Mouse (Mus musculus) C2C12 (cell line): ENCODE results near the gene Daw1. TPM values are rescaled to one million over a fixed set of nuclear protein-coding genes. Genes with fewer than 3 reads are reported as not detected.

Source experiments
- H3K27me3 ChIP-seq: one replicate; pipeline ENCODE4 v1.6.1; 2011; ENCODE audit not compliant: control insufficient read depth, insufficient read depth, insufficient read length
- H3K36me3 ChIP-seq: one replicate; pipeline ENCODE4 v1.6.1; 2011; ENCODE audit not compliant: control insufficient read depth, insufficient read depth
- H3K4me3 ChIP-seq: one replicate; pipeline ENCODE4 v1.5.1; 2011; ENCODE audit warnings: mild to moderate bottlenecking, control low read depth; ENCODE audit not compliant: poor library complexity, insufficient read depth, severe bottlenecking
- H3K79me2 ChIP-seq: one replicate; pipeline ENCODE4 v1.6.1; 2011; ENCODE audit not compliant: control insufficient read depth, insufficient read depth
- H3K79me3 ChIP-seq: one replicate; pipeline ENCODE4 v1.6.1; 2011; ENCODE audit warnings: low read depth, control low read depth
- H3ac ChIP-seq: one replicate; pipeline ENCODE3; 2011; ENCODE audit warnings: low read depth; ENCODE audit not compliant: control insufficient read depth, insufficient read length
- CEBPB ChIP-seq: IDR thresholded peaks from one replicate; pipeline ENCODE4 v1.6.1; 2011; ENCODE audit warnings: low read depth, mild to moderate bottlenecking, control low read depth, moderate library complexity
- CTCF ChIP-seq: IDR thresholded peaks from one replicate; pipeline ENCODE4 v1.5.1; 2011; ENCODE audit not compliant: control insufficient read depth, insufficient read depth, insufficient read length
- FOSL1 ChIP-seq: IDR thresholded peaks from one replicate; pipeline ENCODE4 v1.8.0; 2011; ENCODE audit warnings: mild to moderate bottlenecking, low read length; ENCODE audit not compliant: poor library complexity, insufficient read depth, severe bottlenecking
- MAX ChIP-seq: IDR thresholded peaks from one replicate; pipeline ENCODE4 v1.6.1; 2011; ENCODE audit warnings: mild to moderate bottlenecking, control low read depth
- MYOD1 ChIP-seq: IDR thresholded peaks from one replicate; pipeline ENCODE4 v1.6.1; 2011; ENCODE audit warnings: low read depth; ENCODE audit not compliant: control insufficient read depth, insufficient read length
- MYOG ChIP-seq: IDR thresholded peaks from one replicate; pipeline ENCODE4 v1.6.1; 2011; ENCODE audit not compliant: control insufficient read depth, insufficient read length; ENCODE audit errors: extremely low read depth
- USF1 ChIP-seq: IDR thresholded peaks from one replicate; pipeline ENCODE4 v1.6.1; 2011; ENCODE audit warnings: low read depth, mild to moderate bottlenecking, control low read depth, moderate library complexity
- long read RNA-seq, 2 experiments: library from polyadenylated mRNA; unstranded; transcript quantifications; one replicate each; pipeline ENCODE4 v2.0.0; 2019 to 2020
- polyA plus RNA-seq: library from polyadenylated mRNA; unstranded; fragments of >200 nt; fragmentation: generic; extraction: Trizol; gene quantifications from one replicate; pipeline ENCODE4 v1.2.1, GENCODE M21; 2012; ENCODE audit warnings: missing spikeins

The Daw1 gene
- not detected for polyA plus RNA-seq
- long read RNA-seq, experiment 1: 0 reads
- long read RNA-seq, experiment 2: 0 reads

- TF ChIP-seq CEBPB (no peak), MYOG (no peak), USF1 (no peak), CTCF (no peak), MYOD1 (no peak), MAX (no peak), FOSL1 (no peak)
- no peak within 1 kb of the TSS for H3K4me3 ChIP-seq
- H3K79me2 ChIP-seq: no peaks in the 10 kb centered on the region
- H3K36me3 ChIP-seq: no peaks in the 10 kb centered on the region
- no peaks in the 10 kb centered on the region for H3K79me3 ChIP-seq
- H3K27me3 ChIP-seq: peaks cover 5% of the 10 kb centered on the region
- H3ac ChIP-seq: no peak within 1 kb of the TSS
Measured at GRCm38 (mm10) chr1:83159603-83160002, at the start of gene Daw1. Gene Daw1 (plus strand): TSS chr1:83159752.

GRCm38 (mm10) chr1:83110992-83111391, 48.6 kb upstream of the Daw1 start:
- Histone ChIP-seq H3K36me3 (no peaks in the 10 kb centered on the region), H3K27me3 (no peaks in the 10 kb centered on the region), H3ac (no peak overlapping the region), H3K79me2 (no peaks in the 10 kb centered on the region), H3K4me3 (no peak overlapping the region), H3K79me3 (no peaks in the 10 kb centered on the region)
- TF ChIP-seq CTCF: no peak
- TF ChIP-seq USF1: no peak
- no peak for TF ChIP-seq FOSL1
- TF ChIP-seq MYOD1: no peak
- TF ChIP-seq MYOG: no peak
- no peak for TF ChIP-seq CEBPB
- no peak for TF ChIP-seq MAX

- H3K36me3 ChIP-seq: no peaks in the 10 kb centered on the region
Measured at GRCm38 (mm10) chr1:83111726-83112125, 47.8 kb upstream of the Daw1 start.

DNA sequence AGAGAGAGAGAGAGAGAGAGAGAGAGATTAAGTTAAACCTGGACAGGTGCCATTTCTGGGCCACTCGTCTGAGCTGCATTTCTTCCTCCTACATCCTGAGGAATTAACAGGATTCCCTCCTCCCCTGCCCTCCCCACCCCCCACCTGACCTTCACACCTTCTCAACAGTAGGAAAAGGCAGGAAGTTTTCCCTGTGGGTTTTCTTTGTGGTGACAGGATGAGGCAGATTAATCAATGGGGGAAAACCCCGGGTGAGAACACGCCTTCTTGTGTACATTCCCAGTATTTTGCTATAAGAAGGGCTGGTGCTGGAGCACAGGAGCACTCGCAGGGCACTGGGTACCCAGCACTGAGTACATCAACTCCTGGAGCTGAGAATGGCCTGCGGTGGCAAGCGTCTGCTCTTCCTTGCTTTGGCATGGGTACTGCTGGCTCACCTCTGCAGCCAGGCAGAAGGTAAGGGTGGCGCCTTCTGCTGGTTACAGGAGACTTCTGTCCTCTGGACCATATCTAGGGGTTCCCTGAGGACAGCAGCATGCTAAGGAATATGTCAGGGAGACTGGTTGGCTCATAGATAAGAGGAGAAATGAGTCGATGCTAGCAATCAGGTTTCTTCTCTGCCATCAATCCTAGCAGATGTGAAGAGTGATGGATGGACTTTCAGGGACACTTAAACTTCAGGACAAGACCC, 43.0 kb upstream of the Daw1 start, which contains the start of gene Ccl20:
Gene Ccl20 (plus strand): TSS at position 320 of the 691 bp plus-strand sequence.
- TF ChIP-seq MAX (no peak), CEBPB (no peak), FOSL1 (no peak)
- no peak within 1 kb of the TSS for H3ac ChIP-seq
- H3K4me3 ChIP-seq: no peak within 1 kb of the TSS
- no peaks in the 10 kb centered on the region for H3K36me3 ChIP-seq
- H3K79me3 ChIP-seq: no peaks in the 10 kb centered on the region
- no peaks in the 10 kb centered on the region for H3K79me2 ChIP-seq
- H3K27me3 ChIP-seq: no peaks in the 10 kb centered on the region

More at GRCm38 (mm10) chr1:83111726-83112125, 47.8 kb upstream of the Daw1 start:
- no peaks in the 10 kb centered on the region for H3K79me2 ChIP-seq
- H3K79me3 ChIP-seq: no peaks in the 10 kb centered on the region
- no peak overlapping the region for H3ac ChIP-seq
- H3K4me3 ChIP-seq: no peak overlapping the region
- H3K27me3 ChIP-seq: no peaks in the 10 kb centered on the region
- TF ChIP-seq MYOD1 (no peak), MYOG (no peak), MAX (no peak), CTCF (no peak), CEBPB (no peak), USF1 (no peak), FOSL1 (no peak)

GRCm38 (mm10) chr1:83117217-83117616, 42.3 kb upstream of the Daw1 start:
- Histone ChIP-seq H3K4me3 (no peak overlapping the region), H3K36me3 (no peaks in the 10 kb centered on the region), H3K27me3 (no peaks in the 10 kb centered on the region), H3K79me3 (no peaks in the 10 kb centered on the region), H3ac (no peak overlapping the region), H3K79me2 (no peaks in the 10 kb centered on the region)
- no peak for TF ChIP-seq MYOG
- no peak for TF ChIP-seq MAX
- no peak for TF ChIP-seq FOSL1
- no peak for TF ChIP-seq CTCF
- TF ChIP-seq USF1: no peak
- TF ChIP-seq CEBPB: no peak
- TF ChIP-seq MYOD1: no peak

- no peaks in the 10 kb centered on the region for H3K79me2 ChIP-seq
- no peaks in the 10 kb centered on the region for H3K36me3 ChIP-seq
- H3K27me3 ChIP-seq: no peaks in the 10 kb centered on the region
- H3ac ChIP-seq: no peak overlapping the region
- TF ChIP-seq CTCF (no peak), MYOD1 (no peak), FOSL1 (no peak), MYOG (no peak), USF1 (no peak), CEBPB (no peak), MAX (no peak)
- no peaks in the 10 kb centered on the region for H3K79me3 ChIP-seq
- H3K4me3 ChIP-seq: no peak overlapping the region
Measured at GRCm38 (mm10) chr1:83117661-83118060, 41.9 kb upstream of the Daw1 start.
